Mouse (Mus musculus) embryonic facial prominence, embryonic 11.5 days (tissue): ENCODE measurements at regions not wholly inside any gene's neighbourhood (a gene's known extent, or its start where the extent isn't known, plus 50 kb on each side); places are given as distances from the start of the nearest gene placed in this dataset.

Source experiments
- ATAC-seq: fragments of 200-750 bp; cut with Nextera tagmentation; replicated peaks from 2 replicates; pipeline ENCODE4 v1.8.0; 2017; ENCODE audit warnings: low read depth; ENCODE audit not compliant: insufficient number of reproducible peaks, low FRiP score, low TSS enrichment
- DNase-seq: peaks from one replicate; pipeline ENCODE4 v3.0.0-alpha.2; 2015; ENCODE audit warnings: low spot score
- H3K27ac ChIP-seq: fragments of 300-500 bp; sonication (generic); replicated peaks from 2 replicates; pipeline ENCODE4 v1.5.1; 2014; ENCODE audit warnings: mild to moderate bottlenecking, low read depth, low read length, control low read depth
- H3K27me3 ChIP-seq: fragments of 300-500 bp; sonication (generic); 2 replicates; pipeline ENCODE4 v1.6.1; 2014; ENCODE audit warnings: mild to moderate bottlenecking, low read length, moderate library complexity, mixed read lengths; ENCODE audit not compliant: control insufficient read depth, insufficient read depth
- H3K36me3 ChIP-seq: fragments of 300-500 bp; sonication (generic); replicated peaks from 2 replicates; pipeline ENCODE4 v1.6.1; 2014; ENCODE audit warnings: low read depth, mild to moderate bottlenecking, low read length, moderate library complexity, mixed read lengths; ENCODE audit not compliant: control insufficient read depth, insufficient read depth
- H3K4me1 ChIP-seq: fragments of 300-500 bp; sonication (generic); 2 replicates; pipeline ENCODE4 v1.6.1; 2014; ENCODE audit warnings: low read length, mixed read lengths; ENCODE audit not compliant: control insufficient read depth, insufficient read depth
- H3K4me2 ChIP-seq: fragments of 300-500 bp; sonication (generic); 2 replicates; pipeline ENCODE4 v1.6.1; 2014; ENCODE audit warnings: low read depth, mild to moderate bottlenecking, control low read depth, low read length, moderate library complexity
- H3K4me3 ChIP-seq: fragments of 300-500 bp; sonication (generic); 2 replicates; pipeline ENCODE4 v1.5.1; 2014; ENCODE audit warnings: low read depth, low read length, control low read depth
- H3K9ac ChIP-seq: fragments of 300-500 bp; sonication (generic); replicated peaks from 2 replicates; pipeline ENCODE4 v1.6.1; 2014; ENCODE audit warnings: mild to moderate bottlenecking, control low read depth, low read length
- H3K9me3 ChIP-seq: fragments of 300-500 bp; sonication (generic); replicated peaks from 2 replicates; pipeline ENCODE4 v1.6.1; 2016; ENCODE audit warnings: mild to moderate bottlenecking, low read length, inconsistent platforms, mixed read lengths; ENCODE audit not compliant: control insufficient read depth
- WGBS: fragments of 180-500 bp; shearing (Covaris S2); extraction: QIAGEN DNeasy Blood & Tissue Kit; methylation state at CpG from one replicate; pipeline ENCODE4 v1.1.7; 2014; 5-methylcytosine and 5-hydroxymethylcytosine counted together

- no peak overlapping the region for H3K4me3 ChIP-seq
- ATAC-seq (no peak), DNase-seq (no peak)
- H3K4me1 ChIP-seq: no peaks in the 10 kb centered on the region
- H3K36me3 ChIP-seq: no peaks in the 10 kb centered on the region
- 85% methylated on average over 2 of the region's 2 CpGs for WGBS
- no peak overlapping the region for H3K4me2 ChIP-seq
- no peaks in the 10 kb centered on the region for H3K9me3 ChIP-seq
- H3K27me3 ChIP-seq: no peaks in the 10 kb centered on the region
- no peak overlapping the region for H3K9ac ChIP-seq
- no peak overlapping the region for H3K27ac ChIP-seq
Observed at GRCm38 (mm10) chr1:34709089-34709488, 129.6 kb downstream of the Amer3 start.

- no peak for ATAC-seq
- Histone ChIP-seq H3K9me3 (no peaks in the 10 kb centered on the region), H3K9ac (no peak overlapping the region), H3K4me1 (no peaks in the 10 kb centered on the region), H3K27ac (no peak overlapping the region), H3K4me2 (no peak overlapping the region), H3K4me3 (no peak overlapping the region), H3K36me3 (no peaks in the 10 kb centered on the region), H3K27me3 (no peaks in the 10 kb centered on the region)
- no peak for DNase-seq
- WGBS: 72% methylated on average over 5 of the region's 5 CpGs
Observed at GRCm38 (mm10) chr1:34722674-34723073, 120.2 kb downstream of the Fam168b start.

- Histone ChIP-seq H3K9ac (no peak overlapping the region), H3K36me3 (no peaks in the 10 kb centered on the region), H3K4me3 (no peak overlapping the region), H3K9me3 (no peaks in the 10 kb centered on the region), H3K27me3 (no peaks in the 10 kb centered on the region), H3K4me2 (no peak overlapping the region), H3K4me1 (no peaks in the 10 kb centered on the region), H3K27ac (no peak overlapping the region)
- DNase-seq (no peak), ATAC-seq (no peak)
- 68% methylated on average over 7 of the region's 7 CpGs for WGBS
Observed at GRCm38 (mm10) chr1:34732156-34732555, 110.7 kb downstream of the Fam168b start.

- no peaks in the 10 kb centered on the region for H3K4me1 ChIP-seq
- H3K4me3 ChIP-seq: no peak overlapping the region
- 89% methylated on average over 17 of the region's 17 CpGs for WGBS
- no peak overlapping the region for H3K27ac ChIP-seq
- H3K9ac ChIP-seq: no peak overlapping the region
- no peaks in the 10 kb centered on the region for H3K9me3 ChIP-seq
- no peaks in the 10 kb centered on the region for H3K36me3 ChIP-seq
- H3K4me2 ChIP-seq: no peak overlapping the region
- H3K27me3 ChIP-seq: no peaks in the 10 kb centered on the region
- ATAC-seq: no peak
- no peak for DNase-seq
Observed at GRCm38 (mm10) chr1:34733026-34733913, 109.6 kb downstream of the Fam168b start.

GRCm38 (mm10) chr1:34738386-34739067 is 104.3 kb downstream of the Fam168b start:
- no peaks in the 10 kb centered on the region for H3K4me1 ChIP-seq
- H3K4me3 ChIP-seq: no peak overlapping the region
- no peaks in the 10 kb centered on the region for H3K36me3 ChIP-seq
- 43% methylated on average over 14 of the region's 14 CpGs for WGBS
- ATAC-seq: no peak
- DNase-seq: peak; percentile 73
- no peak overlapping the region for H3K27ac ChIP-seq
- no peak overlapping the region for H3K9ac ChIP-seq
- H3K4me2 ChIP-seq: no peak overlapping the region
- no peaks in the 10 kb centered on the region for H3K9me3 ChIP-seq
- no peaks in the 10 kb centered on the region for H3K27me3 ChIP-seq

GRCm38 (mm10) chr1:34739621-34740020 is 103.2 kb downstream of the Fam168b start:
- DNase-seq (no peak), ATAC-seq (no peak)
- Histone ChIP-seq H3K27ac (no peak overlapping the region), H3K27me3 (no peaks in the 10 kb centered on the region), H3K9me3 (no peaks in the 10 kb centered on the region), H3K36me3 (no peaks in the 10 kb centered on the region), H3K4me2 (no peak overlapping the region), H3K4me1 (no peaks in the 10 kb centered on the region), H3K9ac (no peak overlapping the region), H3K4me3 (no peak overlapping the region)
- 74% methylated on average over 4 of the region's 4 CpGs for WGBS

DNA sequence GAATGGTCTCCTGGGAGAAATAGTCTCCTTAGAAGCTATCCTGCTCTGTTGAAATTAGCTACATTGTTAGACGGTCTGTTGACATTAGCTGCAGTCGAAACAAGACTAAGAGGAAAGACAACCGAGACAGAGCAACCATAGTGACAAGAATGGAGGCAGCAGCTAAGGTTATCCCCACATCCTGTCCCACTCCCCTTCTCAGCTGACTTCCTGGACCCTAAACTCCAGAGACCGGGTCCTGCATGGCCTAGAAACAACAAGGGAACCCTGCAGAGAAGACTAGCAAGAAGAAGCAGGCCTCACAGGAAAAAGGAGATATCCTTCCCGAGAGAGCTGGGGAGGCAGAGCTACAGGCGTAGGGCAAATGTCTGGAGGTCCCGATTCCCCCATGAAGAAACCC is 102.0 kb downstream of the Fam168b start:
- H3K4me1 ChIP-seq: no peaks in the 10 kb centered on the region
- H3K36me3 ChIP-seq: no peaks in the 10 kb centered on the region
- DNase-seq (no peak), ATAC-seq (no peak)
- WGBS: 50% methylated on average over 7 of the region's 7 CpGs
- H3K4me2 ChIP-seq: no peak overlapping the region
- no peaks in the 10 kb centered on the region for H3K9me3 ChIP-seq
- no peaks in the 10 kb centered on the region for H3K27me3 ChIP-seq
- H3K27ac ChIP-seq: no peak overlapping the region
- H3K9ac ChIP-seq: no peak overlapping the region
- no peak overlapping the region for H3K4me3 ChIP-seq

GRCm38 (mm10) chr1:34742234-34742633 is 100.6 kb downstream of the Fam168b start:
- Histone ChIP-seq H3K9me3 (no peaks in the 10 kb centered on the region), H3K36me3 (no peaks in the 10 kb centered on the region), H3K4me1 (no peaks in the 10 kb centered on the region), H3K4me2 (no peak overlapping the region), H3K9ac (no peak overlapping the region), H3K4me3 (no peak overlapping the region), H3K27ac (no peak overlapping the region), H3K27me3 (no peaks in the 10 kb centered on the region)
- ATAC-seq: no peak
- DNase-seq: no peak
- WGBS: 56% methylated on average over 2 of the region's 2 CpGs
